ENCODE assay signal across 9 mouse cellular contexts in the genomic region with DNA sequence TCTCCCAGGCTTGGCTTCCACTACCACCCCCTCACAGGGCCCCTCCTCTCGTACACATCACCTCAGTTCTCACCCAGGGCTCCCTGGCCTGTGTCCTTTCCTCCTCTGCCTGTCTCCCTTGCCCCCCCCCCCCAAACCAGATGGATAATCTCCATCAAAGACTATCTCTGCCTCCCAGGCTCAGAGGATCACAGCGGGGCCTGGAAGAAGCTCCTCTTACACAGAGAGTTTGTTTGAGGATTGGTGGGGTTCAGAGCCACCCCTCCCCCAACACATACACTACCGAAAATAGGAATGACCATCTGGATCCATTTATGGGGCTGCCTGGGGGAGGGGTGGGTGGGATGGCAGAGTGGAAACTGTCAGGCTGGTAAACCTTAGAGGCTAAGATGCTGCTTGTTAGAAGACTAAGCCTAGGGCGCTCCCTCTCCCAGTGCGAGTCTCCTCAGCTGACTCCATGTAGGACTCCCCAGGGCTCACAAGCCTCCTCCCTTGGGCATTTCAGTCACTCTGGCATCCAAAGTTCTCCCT. TPM values are rescaled to one million over a fixed set of nuclear protein-coding genes. Genes with fewer than 3 reads are reported as not detected.
DNase-seq lines count a peak whose midpoint lies in the region; ATAC-seq and TF ChIP-seq lines count a peak whose summit lies in the region.
"Had no signal": no experiment of that assay in that cellular context is flagged by ENCODE, and none has a peak within 500 bp of the region (broad histone marks: within the 10 kb centered on the region; RNA-seq: fewer than 3 reads in every experiment).

No protein-coding gene starts in this region.

- H3K27ac ChIP-seq in limb, embryonic 13.5 days: peak overlapping the region; percentile 90
- H3K27ac ChIP-seq in stomach, postnatal 0 days (replicated peaks): peak overlapping the region; percentile 61
- H3K27ac ChIP-seq: liver, embryonic 12.5 days had no signal

- H3K4me1 ChIP-seq in limb, embryonic 13.5 days: peaks cover 36% of the 10 kb centered on the region
- H3K4me1 ChIP-seq in stomach, postnatal 0 days (replicated peaks; ENCODE audit: control insufficient read depth, insufficient read depth): no peaks in the 10 kb centered on the region; the same call in 1 of the 2 replicates

- H3K4me2 ChIP-seq in limb, embryonic 13.5 days (replicated peaks): peak overlapping the region; percentile 48
- no peak overlapping the region for H3K4me2 ChIP-seq in stomach, postnatal 0 days (replicated peaks; ENCODE audit: low read depth)
- H3K4me2 ChIP-seq: liver, embryonic 12.5 days had no signal

- H3K4me3 ChIP-seq in limb, embryonic 13.5 days: no peak overlapping the region
- H3K4me3 ChIP-seq in stomach, postnatal 0 days (ENCODE audit: low read depth, low read length): no peak overlapping the region
- H3K4me3 ChIP-seq: liver, embryonic 12.5 days had no signal

- no peak for TF ChIP-seq CTCF in stomach, postnatal 0 days (IDR thresholded peaks at IDR 0.05; ENCODE audit: low read depth)

- peak overlapping the region; percentile 2; the same call in 1 of the 2 replicates for H3K9ac ChIP-seq in limb, embryonic 13.5 days
- no peak overlapping the region for H3K9ac ChIP-seq in stomach, postnatal 0 days (ENCODE audit: low read length)
- H3K9ac ChIP-seq: liver, embryonic 12.5 days had no signal

- 2% methylated on average over 5 of the region's 5 CpGs for WGBS in limb, embryonic 13.5 days
- 24% methylated on average over 5 of the region's 5 CpGs for WGBS in stomach, postnatal 0 days

- DNase-seq in cerebellum, postnatal 36 days: peak; percentile 24 to 28
- DNase-seq in right cerebral cortex, postnatal 10 days (ENCODE audit: low spot score in 2 of 2): peak; percentile 56 to 66
- DNase-seq in right cerebral cortex, postnatal 4 days: no peak
- DNase-seq in stomach, postnatal 0 days (ENCODE audit: low spot score): no peak
- DNase-seq in kidney, postnatal 36 days: no peak

- TF ChIP-seq EP300 in stomach, postnatal 0 days (optimal IDR thresholded peaks at IDR 0.05): no peak

- H3K9me3 ChIP-seq in limb, embryonic 13.5 days: no peaks in the 10 kb centered on the region
- H3K9me3 ChIP-seq in stomach, postnatal 0 days (ENCODE audit: control insufficient read depth, low read length): no peaks in the 10 kb centered on the region
- H3K9me3 ChIP-seq: liver, embryonic 12.5 days had no signal

- no peaks in the 10 kb centered on the region for H3K36me3 ChIP-seq in limb, embryonic 13.5 days
- H3K36me3 ChIP-seq in stomach, postnatal 0 days (ENCODE audit: control insufficient read depth, insufficient read depth, low read length): no peaks in the 10 kb centered on the region
- H3K36me3 ChIP-seq: liver, embryonic 12.5 days had no signal

- H3K27me3 ChIP-seq in limb, embryonic 13.5 days: no peaks in the 10 kb centered on the region
- no peaks in the 10 kb centered on the region for H3K27me3 ChIP-seq in stomach, postnatal 0 days (ENCODE audit: control insufficient read depth, insufficient read depth, low read length)
- H3K27me3 ChIP-seq: liver, embryonic 12.5 days had no signal

- no peak for ATAC-seq in cerebellum, adult (ENCODE audit: insufficient number of reproducible peaks, low FRiP score, low TSS enrichment)
- ATAC-seq in limb, embryonic 13.5 days (ENCODE audit: low FRiP score, low read depth): peak; percentile 44
- ATAC-seq in stomach, postnatal 0 days (ENCODE audit: low FRiP score, low TSS enrichment): no peak; the same call in 1 of the 2 replicates
- no peak for ATAC-seq in granulocyte monocyte progenitor cell, adult 5-6 weeks (replicated peaks; ENCODE audit: poor library complexity, severe bottlenecking)
- ATAC-seq: liver, embryonic 12.5 days had no signal

RNA-seq across cellular contexts. Expression of a gene that starts 4.4 kb away (rescaled TPM):
- 84.0 and 86.8 TPM in 2 replicates for polyA plus RNA-seq in limb, embryonic 13.5 days (2015; fragmentation: Nextera tagmentation; extraction: Ambion mirVana)
- 51.4 and 53.9 TPM in 2 replicates for polyA plus RNA-seq in stomach, postnatal 0 days (2015; fragmentation: Nextera tagmentation; extraction: Ambion mirVana)
- 52.0 and 54.1 TPM in 2 replicates for total RNA-seq in granulocyte monocyte progenitor cell, adult 5-6 weeks (2014; fragmentation: Nextera tagmentation)
- total RNA-seq in granulocyte monocyte progenitor cell, adult 5-6 weeks (2017): 16.0 and 20.0 TPM in 2 replicates

RNA-seq across cellular contexts. Expression of a gene that starts 19.1 kb away (rescaled TPM):
- 5.5 and 5.6 TPM in 2 replicates for polyA plus RNA-seq in limb, embryonic 13.5 days (2015; fragmentation: Nextera tagmentation; extraction: Ambion mirVana)
- 93.5 and 109 TPM in 2 replicates for polyA plus RNA-seq in stomach, postnatal 0 days (2015; fragmentation: Nextera tagmentation; extraction: Ambion mirVana)
- 1.8 and 6.1 TPM in 2 replicates for total RNA-seq in granulocyte monocyte progenitor cell, adult 5-6 weeks (2014; fragmentation: Nextera tagmentation)
- total RNA-seq in granulocyte monocyte progenitor cell, adult 5-6 weeks (2017): 2.2 and 2.6 TPM in 2 replicates

RNA-seq across cellular contexts. Expression of a gene that starts 41.4 kb away (rescaled TPM):
- polyA plus RNA-seq in limb, embryonic 13.5 days (2015; fragmentation: Nextera tagmentation; extraction: Ambion mirVana): 2.4 and 2.6 TPM in 2 replicates
- polyA plus RNA-seq in stomach, postnatal 0 days (2015; fragmentation: Nextera tagmentation; extraction: Ambion mirVana): 17.6 and 21.5 TPM in 2 replicates
- total RNA-seq in granulocyte monocyte progenitor cell, adult 5-6 weeks (2014; fragmentation: Nextera tagmentation): 0.19 and 2.0 TPM in 2 replicates
- 3.7 and 4.1 TPM in 2 replicates for total RNA-seq in granulocyte monocyte progenitor cell, adult 5-6 weeks (2017)

Comparison
In these comparisons a context has a peak if more than half of its experiments do, and no peak if none do; other contexts are left out.
1. DNase-seq: peak in cerebellum, postnatal 36 days (2 of 2) and right cerebral cortex, postnatal 10 days (2 of 2); none in right cerebral cortex, postnatal 4 days (single experiment), stomach, postnatal 0 days (single experiment) and kidney, postnatal 36 days (0 of 2).
2. RNA of a gene that starts 19.1 kb away (polyA plus RNA-seq): 93.5 to 109 TPM in stomach, postnatal 0 days; 5.5 to 5.6 TPM in limb, embryonic 13.5 days; every median in the first group is over 10 times any median in the second.